Mouse (Mus musculus): ENCODE measurements around the gene Olfr1188.
"Not testable (repeated sequence)": the region's sequence is repeated elsewhere in the genome, so short reads cannot be mapped to it uniquely, and the experiment has no call there.

Gene Olfr1188

DNA sequence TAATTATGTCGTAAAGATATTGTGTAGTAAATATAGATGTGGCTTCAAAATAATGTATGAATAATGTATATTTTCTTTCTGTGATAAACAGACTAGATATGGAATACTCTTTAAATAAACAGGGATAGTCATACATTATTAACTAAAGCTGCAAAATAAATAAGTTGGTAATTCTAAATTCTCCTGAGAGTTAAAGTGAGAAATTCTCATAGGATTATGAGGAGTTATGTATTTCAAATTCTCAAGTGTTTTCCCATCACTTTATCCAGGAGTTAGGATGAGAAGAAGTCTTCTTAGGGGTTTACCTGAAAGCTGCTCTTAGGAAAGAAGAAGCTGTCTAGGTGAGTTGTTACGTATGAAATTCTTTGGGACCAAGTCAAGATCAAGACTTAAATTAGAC is at the start of gene Olfr1188:
Gene Olfr1188 (plus strand): TSS at position 301 of the 400 bp plus-strand sequence.
- in situ Hi-C loops (cut with MboI, MseI): no loop called here

- in situ Hi-C loops (cut with MboI, MseI): no loop called here
These were observed 38.5 kb upstream of the Olfr1188 start, which contains the start of gene Olfr1186 for GRCm38 (mm10) chr2:88518251-88518650. TSS of gene Olfr1186 (plus strand) at chr2:88518551.

DNA sequence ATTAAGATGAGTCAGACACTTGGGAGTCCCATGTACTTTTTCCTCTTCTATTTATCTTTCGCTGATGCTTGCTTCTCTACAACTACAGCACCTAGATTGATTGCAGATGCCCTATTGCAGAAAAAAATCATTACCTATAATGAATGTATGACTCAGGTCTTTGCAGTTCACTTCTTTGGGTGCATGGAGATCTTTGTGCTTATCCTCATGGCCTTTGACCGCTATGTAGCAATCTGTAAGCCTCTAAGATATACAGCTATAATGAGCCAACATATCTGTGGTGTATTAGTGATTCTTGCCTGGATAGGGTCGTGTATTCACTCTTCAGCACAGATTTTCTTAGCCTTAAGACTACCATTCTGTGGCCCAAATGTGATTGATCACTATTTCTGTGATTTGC is 31.0 kb upstream of the Olfr1188 start:
- in situ Hi-C loops (cut with MboI, MseI): no loop called here

DNA sequence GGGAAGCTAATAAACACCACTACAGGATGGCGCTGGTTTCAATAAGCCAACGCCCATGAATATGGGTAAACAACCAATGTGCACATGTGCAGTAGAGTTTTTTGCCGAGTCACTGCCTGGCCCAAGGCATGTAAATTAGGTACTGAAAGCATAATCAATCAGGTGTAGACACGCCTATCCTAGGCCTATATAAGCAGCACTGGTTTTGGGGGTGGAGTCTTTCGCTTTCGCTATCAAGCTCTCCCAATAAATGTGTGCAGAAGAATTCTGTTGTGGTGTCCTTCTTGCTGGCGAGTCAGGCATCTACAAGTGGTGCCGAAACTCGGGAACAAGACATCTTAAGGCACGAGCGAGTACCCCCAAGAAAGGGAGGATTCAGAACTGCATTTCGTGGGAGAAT is 16.0 kb downstream of the Olfr1188 start:
- in situ Hi-C loops (cut with MboI, MseI): not testable (repeated sequence)

DNA sequence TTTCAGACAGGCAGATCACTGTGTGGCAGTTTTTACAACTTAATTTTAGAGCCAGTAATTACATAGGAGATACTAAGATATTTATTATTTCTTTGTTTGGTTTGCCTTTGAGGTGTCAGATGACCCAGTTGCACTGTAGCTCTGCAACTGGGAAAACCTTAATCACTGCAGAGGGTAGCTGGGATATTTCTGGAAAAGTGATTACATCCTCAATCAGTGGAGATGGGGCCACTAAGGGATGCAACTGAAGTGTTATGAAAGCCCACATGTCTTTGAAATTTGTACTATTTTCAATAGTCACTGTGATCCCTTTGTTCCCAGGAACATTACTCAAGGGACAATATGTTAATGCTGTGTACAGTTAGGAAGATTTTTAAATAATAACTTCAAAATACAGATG is 29.4 kb downstream of the Olfr1188 start, which contains the start of gene Olfr1189:
Gene Olfr1189 (plus strand): TSS at position 301 of the 400 bp plus-strand sequence.
- in situ Hi-C loops (cut with MboI, MseI): no loop called here
